Mouse (Mus musculus) right cerebral cortex, postnatal 4 days (tissue): ENCODE measurements around the gene Heg1.
A peak's percentile ranks its signal among the peaks of the same experiment; 100 is the strongest.

Source experiments
- DNase-seq: peaks from one replicate; pipeline ENCODE4 v3.0.0-alpha.2; 2022

The Heg1 gene

DNA sequence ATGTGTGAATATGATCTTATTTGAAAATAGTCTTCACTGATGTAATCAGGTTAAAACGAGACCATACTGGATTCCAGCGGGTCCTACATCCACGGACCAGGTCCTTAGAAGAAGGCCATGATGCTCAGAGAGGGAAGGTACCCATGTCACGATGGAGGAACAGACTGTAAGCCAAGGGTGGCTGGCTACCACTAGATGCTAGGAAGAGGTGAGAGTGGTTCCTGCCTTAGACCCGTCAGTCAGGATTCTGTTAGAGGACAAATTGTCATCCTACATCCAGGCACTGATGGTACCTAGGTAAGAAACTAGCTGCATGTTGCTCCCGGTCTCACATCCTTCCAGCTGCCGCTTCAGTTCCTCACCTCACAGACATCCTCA lies 6.9 kb upstream of the Heg1 start:
- DNase-seq = no peak

DNA sequence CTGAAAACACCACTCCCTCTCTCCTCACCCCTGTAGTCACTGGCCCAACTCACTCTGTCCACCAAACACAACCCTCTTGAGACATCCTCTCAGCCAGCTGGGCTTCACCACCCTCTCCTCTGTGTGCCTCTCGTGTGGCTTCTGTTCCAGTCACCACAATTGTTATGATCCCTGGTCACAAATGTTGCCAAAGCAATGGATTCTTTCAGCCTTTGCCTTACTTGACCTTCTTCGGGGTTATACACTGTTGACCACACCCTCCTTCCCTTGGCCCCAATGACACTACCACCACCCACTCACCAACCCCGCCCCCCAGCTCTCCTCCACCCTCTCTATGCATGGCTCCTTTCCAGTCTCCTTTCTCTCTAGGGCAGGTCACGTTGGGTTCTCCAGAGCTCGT lies 6.3 kb upstream of the Heg1 start:
- no peak for DNase-seq

DNA sequence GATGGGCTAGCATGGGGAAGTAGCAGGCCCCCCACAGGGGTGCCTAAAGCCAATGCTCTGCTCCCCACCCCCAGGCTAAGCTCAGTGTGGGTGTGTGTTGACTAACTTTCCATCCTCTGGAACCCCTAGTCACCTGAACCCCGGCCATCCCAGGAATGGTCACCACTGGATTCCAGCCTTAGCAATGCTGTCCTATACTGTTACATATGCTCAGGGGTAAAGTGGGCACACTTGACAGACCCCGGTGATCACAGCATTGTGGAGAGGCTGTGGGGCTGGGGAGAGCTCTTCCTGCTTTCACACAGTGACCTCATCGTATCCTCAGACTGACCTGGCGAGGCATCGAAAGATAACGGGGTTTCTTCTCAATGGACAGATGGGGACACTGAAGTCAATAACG lies 3.9 kb upstream of the Heg1 start:
- no peak for DNase-seq

DNA sequence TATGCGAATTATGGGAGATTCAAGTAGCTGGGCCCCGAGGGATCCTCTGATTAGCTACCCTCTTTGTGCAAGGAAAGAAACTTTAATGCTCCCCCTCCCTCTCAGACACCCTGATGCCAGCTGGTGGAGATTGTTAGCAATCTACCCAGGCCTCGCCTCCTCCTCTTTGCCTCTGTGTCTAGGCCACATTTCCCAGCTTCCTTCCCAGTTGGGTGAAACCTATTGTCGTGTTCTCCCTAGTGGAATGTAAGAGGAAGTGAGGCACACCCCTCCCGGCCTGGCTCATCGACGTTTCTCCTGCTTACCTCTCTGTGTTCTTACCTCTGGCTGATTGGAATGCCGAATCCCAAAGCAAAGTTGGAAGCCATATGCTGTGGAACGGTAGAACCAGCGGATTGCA lies 3.4 kb upstream of the Heg1 start:
- DNase-seq = no peak

DNA sequence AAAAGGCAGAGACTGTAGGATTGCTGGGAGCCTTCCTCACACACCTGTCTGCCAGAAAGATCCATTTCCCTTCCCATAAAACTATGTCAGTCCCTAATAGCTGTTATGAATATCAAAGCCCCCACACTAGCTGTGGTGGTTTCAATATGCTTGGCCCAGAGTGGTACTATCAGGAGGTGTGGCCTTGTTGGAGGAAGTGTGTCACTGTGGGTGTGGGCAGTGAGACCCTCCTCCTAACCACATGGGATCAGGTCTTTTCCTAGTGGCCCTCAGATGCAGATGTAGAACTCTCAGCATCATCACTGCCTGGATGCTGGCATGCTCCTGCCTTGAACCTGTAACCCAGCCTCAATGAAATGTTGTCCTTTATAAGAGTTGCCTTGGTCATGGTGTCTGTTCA lies 2.5 kb upstream of the Heg1 start:
- DNase-seq = no peak

DNA sequence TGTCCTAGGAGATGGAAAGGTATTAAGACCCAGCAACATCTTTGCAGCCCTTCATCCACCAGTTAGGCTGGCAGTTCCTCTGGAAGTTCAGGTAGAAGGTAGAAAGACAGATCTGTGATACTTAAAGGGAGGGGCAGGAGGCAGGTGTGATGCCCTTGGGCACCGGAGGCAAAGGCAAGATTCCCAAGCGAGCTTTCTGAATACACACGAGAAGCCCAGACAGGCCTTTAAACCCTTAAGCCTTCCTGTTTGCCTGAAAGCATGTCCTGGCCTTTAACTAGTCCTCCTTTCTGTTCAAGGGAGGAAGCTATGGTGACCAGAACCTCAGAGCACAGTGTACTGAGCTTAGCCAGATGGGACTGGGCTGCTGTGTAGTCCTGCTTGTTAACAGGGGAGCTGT lies 1.5 kb upstream of the Heg1 start:
- DNase-seq = no peak

DNA sequence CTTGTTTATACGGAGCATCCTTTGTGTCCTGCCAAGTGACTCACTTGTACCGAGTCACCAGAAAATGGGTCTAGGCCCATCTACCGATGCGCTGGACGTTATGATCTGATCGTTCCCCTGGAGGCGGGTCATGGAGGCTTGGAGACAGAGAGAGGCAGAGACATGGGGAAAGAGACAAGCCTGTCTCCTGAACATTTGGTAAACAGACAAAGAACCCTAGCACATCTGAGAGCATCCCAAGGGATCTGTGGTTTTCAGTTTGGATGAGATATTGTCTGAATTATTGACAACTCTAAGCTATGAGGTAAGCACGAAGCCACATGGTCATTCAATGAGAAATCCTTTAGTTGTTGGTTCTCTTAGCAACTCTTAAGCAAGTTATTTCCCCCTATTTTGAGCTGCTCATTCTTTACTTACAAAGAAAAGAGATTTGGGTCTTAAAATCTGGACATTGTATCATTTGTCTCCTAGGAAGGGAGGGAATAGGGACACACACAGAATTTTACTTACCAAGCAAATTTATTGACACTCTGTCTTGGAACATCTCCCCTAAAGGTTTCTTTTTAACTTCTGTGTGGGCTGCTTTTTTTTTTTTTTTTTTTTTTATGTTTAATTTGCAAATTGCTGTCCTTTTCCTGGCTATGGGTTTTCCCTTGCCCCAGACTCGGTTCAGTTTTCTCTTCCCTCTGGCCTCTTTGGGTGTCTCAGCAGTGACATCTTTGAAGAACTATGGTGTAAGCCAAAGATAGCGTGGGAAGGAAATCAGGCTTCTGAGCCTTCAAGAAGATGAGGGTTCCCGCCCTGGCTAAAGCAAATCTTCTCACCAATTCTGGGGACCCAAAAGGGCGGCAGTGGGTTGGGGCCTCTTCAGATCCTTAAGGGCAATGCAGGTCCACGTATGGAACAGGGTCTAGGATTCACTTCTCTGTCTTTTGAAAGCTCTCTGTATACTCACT lies 686 bp upstream of the Heg1 start:
- DNase-seq = no peak

DNA sequence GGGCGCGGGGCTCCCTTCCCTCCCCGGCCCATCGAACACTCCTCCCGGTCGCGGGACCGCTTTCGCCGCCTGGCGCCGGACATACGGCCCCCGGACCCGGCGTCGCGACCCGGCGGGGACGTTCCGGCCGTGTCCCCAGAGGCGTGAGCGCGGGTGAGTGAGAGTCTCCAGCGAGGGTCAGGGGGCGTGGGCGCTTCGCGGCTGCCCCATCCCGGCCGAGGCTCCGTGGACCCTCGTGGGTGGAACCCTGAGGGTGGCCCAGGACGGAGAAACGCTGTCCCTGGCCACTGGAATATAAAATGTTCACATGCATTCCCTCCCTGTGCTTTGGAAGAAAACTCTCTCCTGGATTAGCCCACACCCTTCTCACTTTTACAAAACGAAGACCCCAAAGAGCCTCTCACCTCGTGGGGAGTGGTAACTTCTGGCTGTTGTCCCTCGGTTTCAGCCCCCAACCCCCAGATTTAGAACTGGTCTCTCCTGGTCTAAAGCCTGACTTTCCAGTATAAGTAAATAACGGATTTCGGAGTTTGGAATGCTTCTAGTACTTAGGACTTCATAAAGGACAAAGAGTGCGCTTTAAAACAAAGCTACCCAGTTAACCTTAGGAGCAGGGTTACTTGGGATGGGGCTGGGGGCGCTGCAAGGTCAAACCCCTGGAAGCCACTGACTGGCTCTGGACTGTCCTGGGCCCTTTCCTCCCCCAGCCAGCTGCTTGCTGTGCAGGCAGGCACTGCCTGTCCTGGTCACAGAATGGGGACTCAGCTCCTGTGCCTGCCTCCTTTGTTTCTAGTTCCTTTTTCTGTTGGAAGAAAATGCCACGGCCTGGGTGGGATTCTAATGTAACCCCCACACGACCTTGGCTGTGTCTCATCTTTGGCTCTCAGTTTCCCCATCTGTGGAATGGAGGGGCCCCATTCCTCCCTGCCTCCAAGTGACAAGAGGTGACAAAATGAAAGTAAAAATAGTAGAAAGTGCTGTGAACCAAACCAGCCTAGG lies 832 bp downstream of the Heg1 start:
- no peak for DNase-seq

DNA sequence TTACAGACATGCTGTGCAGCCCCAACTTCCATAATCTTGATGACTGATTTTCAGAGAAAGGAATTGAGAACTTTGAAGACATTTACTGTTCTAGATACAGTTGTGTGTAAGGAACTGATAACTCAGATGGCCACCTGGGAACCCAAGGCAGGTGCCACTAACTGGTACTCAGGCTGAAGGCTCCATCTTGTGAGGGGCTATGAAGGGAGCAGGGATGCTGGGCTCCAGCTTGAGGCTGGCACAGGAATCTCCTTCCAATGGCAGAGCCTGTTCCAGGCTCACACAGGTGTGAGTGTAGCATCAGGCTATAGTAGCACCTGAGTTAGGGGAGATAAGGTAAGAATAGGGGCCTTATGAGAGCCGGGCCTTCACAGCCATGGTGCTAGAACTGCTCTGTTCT lies 1.9 kb downstream of the Heg1 start:
- no peak for DNase-seq

DNA sequence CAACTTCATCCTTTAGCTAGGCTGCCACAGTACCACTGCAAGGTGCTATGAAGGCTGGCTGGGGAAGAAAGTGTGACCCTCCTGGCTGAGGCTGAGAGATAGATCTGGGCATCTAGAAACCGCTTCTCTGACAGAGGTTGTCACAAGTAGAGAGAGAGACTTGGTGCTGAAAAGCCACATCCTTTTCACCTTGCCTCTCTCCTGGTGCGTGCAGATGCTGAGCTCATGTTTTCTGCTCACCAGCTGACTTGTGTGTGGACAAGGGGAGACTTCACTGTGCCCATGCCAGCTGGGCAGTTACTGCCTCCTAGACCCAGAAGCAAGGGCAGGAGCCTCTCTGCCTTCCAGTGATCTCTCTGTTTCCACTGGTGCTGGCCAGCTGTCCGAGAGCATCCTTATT lies 3.6 kb downstream of the Heg1 start:
- no peak for DNase-seq

DNA sequence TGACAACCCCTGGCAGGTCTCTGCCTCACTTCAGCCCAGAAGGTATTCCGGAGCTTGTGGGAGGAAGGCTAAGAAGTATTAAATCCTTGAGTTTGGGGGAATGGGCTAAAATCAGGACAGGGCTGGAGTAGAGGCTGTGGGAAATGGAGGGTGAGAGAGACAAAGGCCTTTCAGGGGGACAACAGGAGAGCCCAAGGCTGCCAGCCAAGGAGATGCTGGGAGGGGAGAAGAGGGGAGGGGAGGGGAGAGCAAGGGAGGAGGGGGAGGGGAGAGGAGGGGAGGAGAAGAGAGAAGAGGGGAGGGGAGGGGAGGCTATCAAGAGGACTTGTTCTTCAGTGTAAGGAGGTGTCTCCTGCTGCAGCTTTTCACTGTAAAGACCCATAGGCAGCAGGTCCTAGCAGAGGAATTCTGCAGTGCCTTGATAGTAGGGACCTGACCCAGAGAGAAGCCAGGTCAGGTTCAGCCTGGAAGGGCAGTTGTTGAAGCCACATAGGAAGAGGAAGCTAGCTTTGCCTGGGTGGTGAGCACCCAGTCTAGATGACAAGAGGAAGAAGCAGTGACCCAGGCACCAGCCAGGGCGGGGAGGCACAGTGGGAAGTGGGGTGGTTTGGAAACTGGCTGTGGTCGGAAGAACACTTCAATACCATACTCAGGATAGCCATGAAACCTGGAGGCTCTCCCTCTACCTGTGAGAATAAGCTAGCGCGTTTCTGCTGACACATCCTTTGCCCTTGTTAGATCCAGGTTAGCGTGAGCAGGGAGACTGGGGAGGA lies 7.0 kb downstream of the Heg1 start:
- DNase-seq = no peak

DNA sequence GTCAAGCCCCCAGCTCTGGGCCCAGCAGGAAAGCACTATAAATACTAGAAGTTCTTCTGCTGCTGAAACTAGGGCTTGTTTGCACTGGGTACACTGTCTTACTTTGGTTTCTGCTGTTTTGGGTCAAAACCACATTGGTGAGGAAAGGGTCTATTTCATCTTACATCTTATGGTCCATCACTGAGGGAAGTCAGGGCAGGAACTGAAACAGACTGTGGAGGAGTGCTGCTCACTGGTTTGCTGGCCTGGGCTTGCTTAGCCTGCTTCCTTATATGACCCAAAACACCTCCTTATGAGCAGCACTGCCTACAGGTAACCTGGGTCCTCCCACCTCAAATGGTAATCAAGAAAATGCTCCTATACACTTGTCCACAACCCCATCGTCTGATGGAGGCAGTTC lies 9.4 kb downstream of the Heg1 start:
- DNase-seq = no peak

DNA sequence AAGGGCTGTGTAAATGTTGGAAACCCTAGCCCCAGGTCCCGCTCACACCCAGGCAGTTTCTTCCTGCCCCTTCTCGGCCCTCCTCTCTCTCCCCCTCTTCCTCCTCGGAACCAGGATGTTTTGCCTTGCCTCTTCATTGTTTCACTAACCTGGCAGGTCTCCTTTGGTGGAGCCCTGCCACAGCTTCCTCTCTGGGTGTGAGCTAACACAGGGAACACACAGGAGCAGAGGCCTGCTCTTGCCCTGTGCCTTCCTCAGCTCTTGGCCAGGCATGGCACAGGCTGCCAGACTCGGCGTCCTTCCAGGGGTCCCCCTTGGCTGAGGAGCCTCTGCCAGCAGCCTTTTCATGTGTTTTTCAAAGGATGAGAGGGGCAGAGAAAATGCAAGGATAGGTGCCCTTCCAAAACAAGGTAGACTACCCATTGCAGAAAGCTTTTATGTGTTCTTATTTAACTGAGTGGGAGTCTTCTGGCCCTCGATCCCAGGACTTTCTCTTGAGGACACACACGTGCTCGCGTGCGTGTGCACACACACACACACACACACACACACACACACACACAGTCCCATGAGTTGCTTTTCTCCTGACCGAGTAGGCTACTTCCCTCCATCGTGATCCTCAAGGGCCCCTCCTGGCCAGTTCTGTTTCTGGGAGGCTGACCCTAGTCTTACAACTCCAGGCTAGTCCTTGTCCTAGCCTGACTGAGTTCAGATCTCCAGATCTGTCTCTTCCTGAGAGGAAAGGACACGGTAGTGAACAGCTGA lies 12.8 kb downstream of the Heg1 start:
- DNase-seq = peak; percentile 65

DNA sequence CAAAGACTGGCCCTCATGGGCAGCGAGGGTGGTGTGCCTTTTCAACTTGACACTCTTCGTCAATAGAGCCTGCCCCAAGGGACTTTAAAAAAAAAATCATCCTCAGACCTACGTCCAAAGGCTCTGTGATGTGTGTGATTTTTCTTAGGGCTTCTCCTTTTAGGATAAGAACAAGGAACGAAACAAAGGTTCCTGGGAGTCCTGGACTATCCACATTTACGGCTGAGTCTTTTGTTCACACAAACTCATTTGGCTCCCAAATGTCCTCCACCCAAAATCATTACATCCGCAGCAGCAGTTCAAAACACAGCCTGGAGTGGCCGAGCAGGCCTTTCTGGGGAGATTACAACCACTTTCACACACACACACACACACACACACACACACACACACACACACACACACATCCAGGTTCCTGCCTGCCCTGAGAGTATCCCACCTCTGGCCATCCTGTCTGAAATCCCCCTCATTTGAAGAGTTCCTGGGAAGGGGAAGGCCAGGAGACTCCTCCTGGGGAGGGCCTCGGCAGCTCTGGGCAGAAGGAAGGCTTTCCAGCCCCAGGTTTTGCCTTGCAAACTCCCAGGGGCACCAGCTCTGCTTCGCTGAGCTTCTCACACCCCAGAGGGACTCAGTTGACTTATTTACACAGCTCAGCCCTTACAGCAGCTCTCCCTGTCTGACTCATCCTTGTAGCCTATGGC lies 13.6 kb downstream of the Heg1 start:
- DNase-seq = no peak

DNA sequence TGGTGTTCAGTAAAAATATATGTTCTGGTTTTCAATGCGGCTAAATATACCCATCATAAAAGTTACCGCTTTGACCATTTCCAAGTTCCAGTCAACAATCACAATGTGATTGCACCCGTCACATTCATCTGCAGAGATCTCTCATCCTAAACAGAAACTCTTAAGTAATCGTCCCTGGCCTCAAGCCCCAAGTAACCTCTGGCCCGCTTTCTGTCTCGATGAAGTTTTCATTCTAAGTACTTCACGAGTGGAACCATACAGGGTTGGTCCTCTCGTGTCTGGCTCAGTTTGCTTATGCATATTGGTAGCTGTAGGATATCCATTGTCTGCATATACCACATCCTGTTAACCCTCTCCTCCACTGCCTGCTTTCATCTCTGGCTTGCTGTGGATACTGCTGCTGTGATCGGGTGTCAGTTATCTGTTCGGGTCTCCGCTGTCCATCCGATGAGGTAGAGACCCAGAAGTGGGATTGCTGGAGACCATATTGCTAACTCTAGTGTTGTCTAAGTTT lies 14.2 kb downstream of the Heg1 start:
- no peak for DNase-seq

DNA sequence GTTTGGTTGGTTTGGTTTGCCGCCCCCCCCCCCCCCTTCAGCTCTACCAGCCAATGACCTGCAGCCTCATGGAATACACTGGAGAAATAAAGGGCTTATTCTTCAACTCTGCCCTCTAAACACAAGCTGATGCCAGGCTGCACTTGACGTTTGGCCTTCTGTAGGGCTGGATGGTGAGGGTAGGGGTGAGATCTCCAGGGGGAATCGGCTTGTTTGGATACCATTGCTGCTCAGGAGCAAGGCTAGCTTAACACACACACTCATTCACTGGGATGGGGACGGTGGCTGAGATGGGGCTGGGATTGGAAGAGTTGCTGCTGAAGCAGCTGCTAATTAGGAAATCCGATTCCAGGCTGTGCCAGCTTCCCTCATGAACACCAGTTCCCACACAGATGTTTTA lies 16.4 kb downstream of the Heg1 start:
- no peak for DNase-seq

DNA sequence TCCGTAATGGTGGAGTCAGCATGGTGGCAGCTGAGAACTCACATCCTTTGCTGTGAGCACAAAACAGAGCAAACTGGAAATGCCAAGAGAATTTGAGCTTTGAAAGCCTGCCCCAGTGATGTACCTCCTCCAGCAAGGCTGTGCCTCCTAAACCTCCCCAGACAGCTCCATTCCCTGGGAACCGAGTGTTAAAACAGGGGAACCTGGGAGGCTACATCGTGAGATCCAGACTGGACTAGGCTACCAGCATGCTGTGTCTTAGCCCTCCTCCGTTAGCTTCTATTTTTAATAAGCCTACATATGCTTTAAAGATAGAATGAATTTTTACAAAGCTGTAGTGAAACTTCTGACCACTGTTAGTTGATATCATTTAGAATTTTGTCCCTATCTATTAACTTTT lies 17.7 kb downstream of the Heg1 start:
- no peak for DNase-seq

DNA sequence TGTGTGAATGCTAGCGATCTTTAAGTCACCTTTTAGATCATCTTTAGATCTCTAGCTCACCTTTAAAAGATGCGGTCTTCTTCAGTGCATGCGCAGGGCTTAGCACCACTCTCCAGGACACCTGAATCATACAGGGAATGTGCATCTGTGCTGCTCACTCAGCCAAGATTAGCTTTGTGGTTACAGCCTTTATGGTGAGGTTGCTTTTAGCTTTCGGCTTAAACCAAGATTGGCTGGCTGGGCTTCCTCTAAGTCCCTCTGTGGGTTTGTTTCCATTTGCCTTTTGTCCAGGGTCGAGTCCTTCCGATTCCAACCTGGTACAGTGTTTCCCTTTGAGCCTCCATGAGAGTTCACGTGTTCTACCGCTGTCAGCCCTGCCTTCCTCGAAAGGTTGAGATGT lies 20.1 kb downstream of the Heg1 start:
- no peak for DNase-seq

DNA sequence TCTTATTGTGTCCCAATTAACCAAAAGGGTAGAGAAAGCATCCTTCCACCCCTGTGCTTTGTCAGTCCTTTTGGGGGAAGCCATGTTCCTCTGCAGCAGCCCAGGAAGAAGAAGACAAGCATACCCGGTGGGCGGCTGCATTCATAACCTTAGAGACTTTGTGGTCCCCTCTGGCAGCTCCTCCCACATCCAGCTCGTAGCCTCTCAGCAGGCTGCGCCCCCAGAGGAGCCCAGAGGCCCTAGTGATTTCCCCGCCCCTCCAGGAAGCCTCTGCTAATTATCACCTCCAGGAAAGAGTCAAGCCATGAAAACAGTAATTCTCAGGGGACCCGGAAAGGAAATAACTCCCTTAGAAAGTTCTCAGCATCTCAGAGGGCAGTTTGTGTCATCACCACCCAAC lies 21.1 kb downstream of the Heg1 start:
- DNase-seq = no peak

DNA sequence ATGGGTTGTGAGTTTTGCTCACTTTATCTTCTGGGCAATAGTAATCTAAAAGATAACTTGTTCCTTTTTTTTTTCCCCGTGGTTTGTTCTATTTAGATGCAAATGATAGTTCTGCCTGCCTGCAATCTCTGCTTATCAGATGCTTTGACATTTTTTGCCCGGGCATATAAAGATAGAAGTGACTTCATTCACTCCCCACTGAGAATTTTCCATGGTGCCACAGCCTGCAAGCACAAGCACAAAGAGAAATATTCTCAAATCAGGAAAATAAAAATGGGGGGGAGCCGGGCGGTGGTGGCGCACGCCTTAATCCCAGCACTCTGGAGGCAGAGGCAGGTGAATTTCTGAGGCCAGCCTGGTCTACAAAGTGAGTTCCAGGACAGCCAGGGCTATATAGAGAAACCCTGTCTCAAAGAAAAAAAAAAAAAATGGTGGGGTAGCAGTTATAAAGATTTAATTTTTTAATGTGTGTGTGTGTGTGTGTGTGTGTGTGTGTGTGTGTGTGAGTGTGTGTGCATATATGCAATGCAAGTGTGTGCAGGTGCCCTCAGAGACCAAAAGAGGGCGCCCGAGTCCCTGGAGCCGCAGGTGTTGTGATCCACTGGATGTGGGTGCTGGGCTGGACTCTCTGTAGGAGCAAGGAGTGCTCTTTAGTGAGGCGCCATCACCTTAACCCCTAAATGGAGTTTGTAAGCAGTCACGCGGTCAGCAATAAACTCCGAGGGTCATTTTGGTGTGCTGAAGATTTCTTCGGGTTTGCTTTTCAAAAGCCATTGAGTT lies 22.1 kb downstream of the Heg1 start:
- DNase-seq = no peak

DNA sequence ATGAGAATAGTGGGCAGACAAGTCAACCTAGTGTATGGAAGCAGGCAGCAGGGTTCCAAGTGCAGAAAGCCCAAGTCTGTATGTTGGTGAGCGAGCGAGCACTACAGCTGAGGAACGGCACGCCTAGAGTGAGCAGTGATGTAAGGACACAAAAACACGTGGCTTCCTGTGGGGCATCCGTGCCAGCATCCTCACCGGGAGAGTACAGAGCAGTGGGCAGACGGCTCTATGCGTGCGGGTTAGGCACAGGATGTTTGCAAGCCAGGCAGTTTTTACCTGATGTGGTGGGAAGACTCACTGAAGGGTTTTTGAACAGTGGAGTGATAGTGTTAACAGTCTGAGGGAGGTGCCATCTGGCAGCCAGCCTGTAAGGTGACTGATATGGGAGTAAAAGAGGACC lies 23.9 kb downstream of the Heg1 start:
- DNase-seq = no peak
